Mouse (Mus musculus) bone marrow macrophage, adult 2 months (primary cell): Measurements from ENCODE around the gene Mrpl18. TPM values are rescaled to one million over a fixed set of nuclear protein-coding genes. Genes with fewer than 3 reads are reported as not detected.

ENCODE experiments used
- H3K27ac ChIP-seq: 2 replicates; pipeline ENCODE4 v1.5.1; 2012; ENCODE audit warnings: low read depth, low read length; ENCODE audit not compliant: insufficient read depth
- H3K4me1 ChIP-seq: 2 replicates; pipeline ENCODE4 v1.6.1; 2012; ENCODE audit warnings: low read length; ENCODE audit not compliant: control insufficient read depth, insufficient read depth
- H3K4me3 ChIP-seq: 2 replicates; pipeline ENCODE4 v1.5.1; 2012; ENCODE audit warnings: mild to moderate bottlenecking, low read length, moderate library complexity; ENCODE audit not compliant: insufficient read depth
- CTCF ChIP-seq: IDR thresholded peaks from 2 replicates; pipeline ENCODE4 v1.5.1; 2012; ENCODE audit warnings: low read depth, mild to moderate bottlenecking, low read length, moderate library complexity
- POLR2A ChIP-seq: IDR thresholded peaks from 2 replicates; pipeline ENCODE4 v1.6.1; 2012; ENCODE audit warnings: mild to moderate bottlenecking, low read depth, low read length, borderline replicate concordance
- polyA plus RNA-seq: library from polyadenylated mRNA; stranded (reverse); fragments of >200 nt; gene quantifications from 2 replicates; pipeline ENCODE4 v1.2.4, GENCODE M21; 2012; ENCODE audit not compliant: missing spikeins, insufficient read depth, insufficient read length

Gene Mrpl18
- polyA plus RNA-seq, 1 experiment, result 44.7 TPM

- TF ChIP-seq POLR2A (no peak), CTCF (no peak)
Measured at GRCm38 (mm10) chr17:12891054-12891453, 25.1 kb downstream of the Mrpl18 start.

GRCm38 (mm10) chr17:12887021-12887775 is 28.9 kb downstream of the Mrpl18 start:
- no peak overlapping the region for H3K27ac ChIP-seq
- H3K4me1 ChIP-seq, result no peaks in the 10 kb centered on the region
- TF ChIP-seq CTCF (no peak), POLR2A (no peak)
- no peak overlapping the region for H3K4me3 ChIP-seq

More at GRCm38 (mm10) chr17:12891054-12891453, 25.1 kb downstream of the Mrpl18 start:
- Histone ChIP-seq H3K27ac (no peak overlapping the region), H3K4me3 (no peak overlapping the region), H3K4me1 (no peaks in the 10 kb centered on the region)

- Histone ChIP-seq H3K4me3 (no peak overlapping the region), H3K27ac (no peak overlapping the region), H3K4me1 (no peaks in the 10 kb centered on the region)
- no peak for TF ChIP-seq CTCF
- TF ChIP-seq POLR2A, result no peak
Measured at GRCm38 (mm10) chr17:12886620-12887019, 29.5 kb downstream of the Mrpl18 start.

- no peak overlapping the region for H3K27ac ChIP-seq
- H3K4me3 ChIP-seq, result no peak overlapping the region
- TF ChIP-seq CTCF, result no peak
- TF ChIP-seq POLR2A, result no peak
Measured at GRCm38 (mm10) chr17:12881216-12881615, 34.9 kb downstream of the Mrpl18 start.

GRCm38 (mm10) chr17:12880178-12880577 is 36.0 kb downstream of the Mrpl18 start:
- no peak for TF ChIP-seq POLR2A
- TF ChIP-seq CTCF, result peak; percentile 43
- no peaks in the 10 kb centered on the region; the same call in 1 of the 2 replicates for H3K4me1 ChIP-seq
- H3K4me3 ChIP-seq, result no peak overlapping the region
- H3K27ac ChIP-seq, result no peak overlapping the region

More at GRCm38 (mm10) chr17:12881216-12881615, 34.9 kb downstream of the Mrpl18 start:
- no peaks in the 10 kb centered on the region; the same call in 1 of the 2 replicates for H3K4me1 ChIP-seq

GRCm38 (mm10) chr17:12875734-12876133 is 40.4 kb downstream of the Mrpl18 start, which contains the start of gene Mrgprh:
Mrgprh (plus strand) TSS chr17:12876034.
- H3K4me1 ChIP-seq, result no peaks in the 10 kb centered on the region; the same call in 1 of the 2 replicates
- H3K27ac ChIP-seq, result no peak within 1 kb of the TSS
- no peak within 1 kb of the TSS for H3K4me3 ChIP-seq
- TF ChIP-seq CTCF (no peak), POLR2A (no peak)

GRCm38 (mm10) chr17:12872275-12873028 is 43.7 kb downstream of the Mrpl18 start:
- TF ChIP-seq CTCF, result no peak
- TF ChIP-seq POLR2A, result no peak
- no peak overlapping the region for H3K4me3 ChIP-seq
- no peaks in the 10 kb centered on the region; the same call in 1 of the 2 replicates for H3K4me1 ChIP-seq
- no peak overlapping the region for H3K27ac ChIP-seq

- H3K27ac ChIP-seq, result no peak overlapping the region
- H3K4me3 ChIP-seq, result no peak overlapping the region
- H3K4me1 ChIP-seq, result no peaks in the 10 kb centered on the region
- no peak for TF ChIP-seq CTCF
- no peak for TF ChIP-seq POLR2A
Measured at GRCm38 (mm10) chr17:12868640-12869039, 47.5 kb downstream of the Mrpl18 start.

- Histone ChIP-seq H3K4me3 (no peak within 1 kb of the TSS), H3K27ac (no peak within 1 kb of the TSS), H3K4me1 (no peaks in the 10 kb centered on the region)
- TF ChIP-seq POLR2A (no peak), CTCF (no peak)
Measured at GRCm38 (mm10) chr17:12868043-12868442, 48.1 kb downstream of the Mrpl18 start, which contains the start of gene Mas1. Mas1 (minus strand) TSS chr17:12868143.
